Comparison of ENCODE assay signal across 8 mouse cellular contexts in genomic region chr12:28675121-28675924, GRCm38 (mm10). TPM values are rescaled to one million over a fixed set of nuclear protein-coding genes. Genes with fewer than 3 reads are reported as not detected.
A peak's percentile ranks its signal among the peaks of the same experiment; 100 is the strongest.
DNase-seq lines count a peak whose midpoint lies in the region; ATAC-seq lines count a peak whose summit lies in the region.

Gene Adi1 (plus strand): TSS chr12:28675231.

- H3K36me3 ChIP-seq in megakaryocyte, embryonic 14.5 days (replicated peaks; ENCODE audit: low read length) = peaks cover 29% of the 10 kb centered on the region

- H3K4me1 ChIP-seq in megakaryocyte, embryonic 14.5 days = peaks cover 18% of the 10 kb centered on the region

- peak within 1 kb of the TSS; percentile 96 for H3K4me3 ChIP-seq in megakaryocyte, embryonic 14.5 days (replicated peaks)

- DNase-seq in ZHBTc4 (ENCODE audit: low read depth, low spot score) = peak; percentile 96
- peak; percentile 57 to 70 for DNase-seq in gastrocnemius, adult 8-10 months (ENCODE audit: low spot score in 2 of 2)
- peak; percentile 22 for DNase-seq in hindlimb bud, embryonic 11.5 days (ENCODE audit: extremely low spot score, low read depth, low spot score)
- DNase-seq in left cerebral cortex, adult 8-10 months (ENCODE audit: low spot score in 2 of 2) = peak; percentile 79 to 90
- peak; percentile 86 for DNase-seq in right cerebral cortex, postnatal 14 days
- DNase-seq in urinary bladder, postnatal 36 days (ENCODE audit: low spot score in 2 of 2) = peak; percentile 80 to 84

- H3K27me3 ChIP-seq in megakaryocyte, embryonic 14.5 days (replicated peaks) = no peaks in the 10 kb centered on the region

- H3K9me3 ChIP-seq in megakaryocyte, embryonic 14.5 days = no peaks in the 10 kb centered on the region

- peak; percentile 93 for ATAC-seq in common myeloid progenitor, adult 5-6 weeks (replicated peaks; ENCODE audit: low read depth, poor library complexity, severe bottlenecking)

RNA-seq across cellular contexts. Expression of gene Adi1, which starts in this region (rescaled TPM):
- total RNA-seq in common myeloid progenitor, adult 5-6 weeks (2017) = 34.9 and 49.0 TPM in 2 replicates
- 100 to 1,000 TPM in 2 of 4 experiments, 10 to 100 TPM in 2; 81.5 to 137 (median 98.1) TPM for total RNA-seq in gastrocnemius, adult 8-10 months (2022)
- 10 to 100 TPM; 37.5 to 44.6 (median 41.2) TPM for total RNA-seq in left cerebral cortex, adult 8-10 months (2022)
- polyA plus RNA-seq in megakaryocyte, embryonic 14.5 days (2012; ENCODE audit: insufficient read depth, low replicate concordance) = 5.1 TPM in 1 of 2 replicates, not detected in the other

Comparison
In these comparisons a context has a peak if more than half of its experiments do, and no peak if none do; other contexts are left out.
1. Peak in every context shown above with its lines: DNase-seq, ATAC-seq and H3K4me3 ChIP-seq.
2. DNase-seq: peak in every context shown above with its lines; median percentile 96 in ZHBTc4; 86 in right cerebral cortex, postnatal 14 days; 84 in left cerebral cortex, adult 8-10 months; 82 in urinary bladder, postnatal 36 days; 64 in gastrocnemius, adult 8-10 months; 22 in hindlimb bud, embryonic 11.5 days.